Mouse (Mus musculus): ENCODE results near the gene Olfr1. TPM values are rescaled to one million over a fixed set of nuclear protein-coding genes. Genes with fewer than 3 reads are reported as not detected.

Gene Olfr1
- polyA plus RNA-seq (2015; fragmentation: Nextera tagmentation; extraction: Ambion mirVana), result 0.08 TPM in 1 of 2 replicates, not detected in the other

DNA sequence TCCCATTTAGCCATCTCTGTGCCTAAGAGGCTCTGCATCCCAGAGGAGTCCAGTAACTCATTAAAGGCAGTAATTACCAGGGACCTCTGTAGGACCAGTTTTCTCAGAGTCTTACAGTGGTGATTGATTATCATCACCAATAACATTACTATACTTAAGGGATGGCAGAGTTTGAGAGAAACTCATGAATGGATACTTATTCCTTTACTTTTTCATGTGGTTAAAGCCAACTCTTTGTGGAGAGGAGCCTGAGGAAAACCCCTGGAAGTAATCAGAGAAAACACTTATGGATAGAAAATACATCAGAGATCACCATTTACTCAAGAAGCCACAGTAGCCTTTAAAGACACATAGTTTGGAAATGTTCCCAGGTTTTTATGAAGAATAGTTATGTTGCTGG is at the start of gene Olfr1:
Gene Olfr1 (minus strand): TSS at position 101 of the 400 bp plus-strand sequence.
- no peaks in the 10 kb centered on the region for H3K36me3 ChIP-seq
- H3K9ac ChIP-seq, result no peak within 1 kb of the TSS
- no peak for ATAC-seq (ENCODE audit: insufficient number of reproducible peaks, low FRiP score, low TSS enrichment, low read depth)
- no peak within 1 kb of the TSS for H3K27ac ChIP-seq (replicated peaks)
- no peaks in the 10 kb centered on the region for H3K4me1 ChIP-seq
- no peaks in the 10 kb centered on the region for H3K27me3 ChIP-seq
- H3K9me3 ChIP-seq (replicated peaks), result no peaks in the 10 kb centered on the region
- no peak within 1 kb of the TSS for H3K4me3 ChIP-seq (replicated peaks)
- H3K4me2 ChIP-seq (replicated peaks), result no peak within 1 kb of the TSS

DNA sequence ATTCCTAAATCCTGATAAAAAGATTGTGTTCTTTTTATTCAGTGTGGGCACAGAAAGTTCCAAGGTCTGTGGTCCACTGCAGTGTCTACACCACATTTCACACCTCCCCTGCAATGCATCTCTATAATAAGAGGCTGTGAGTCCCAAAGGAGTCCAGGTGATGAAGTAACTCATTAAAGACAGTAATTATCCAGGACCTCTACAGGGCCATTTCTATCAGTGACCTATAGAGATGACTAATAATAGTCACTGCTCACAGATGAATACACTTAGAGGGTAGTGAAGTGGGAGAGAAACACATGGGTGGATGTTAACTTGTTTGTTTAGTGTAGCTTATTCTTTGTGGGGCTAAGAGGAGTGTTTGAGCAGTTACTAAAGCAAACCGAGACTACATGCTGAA is 29.0 kb upstream of the Olfr1 start, which contains the start of gene Olfr378:
Gene Olfr378 (minus strand): TSS at position 101 of the 400 bp plus-strand sequence.
- Histone ChIP-seq H3K9me3 (replicated peaks) (no peaks in the 10 kb centered on the region; the same call in 1 of the 2 replicates), H3K9ac (no peak within 1 kb of the TSS), H3K36me3 (no peaks in the 10 kb centered on the region), H3K27ac (replicated peaks) (no peak within 1 kb of the TSS), H3K4me2 (replicated peaks) (no peak within 1 kb of the TSS), H3K4me1 (no peaks in the 10 kb centered on the region), H3K27me3 (no peaks in the 10 kb centered on the region), H3K4me3 (replicated peaks) (no peak within 1 kb of the TSS)
- 83% methylated on average over 1 of the region's 1 CpGs for WGBS
- no peak for ATAC-seq (ENCODE audit: insufficient number of reproducible peaks, low FRiP score, low TSS enrichment, low read depth)

DNA sequence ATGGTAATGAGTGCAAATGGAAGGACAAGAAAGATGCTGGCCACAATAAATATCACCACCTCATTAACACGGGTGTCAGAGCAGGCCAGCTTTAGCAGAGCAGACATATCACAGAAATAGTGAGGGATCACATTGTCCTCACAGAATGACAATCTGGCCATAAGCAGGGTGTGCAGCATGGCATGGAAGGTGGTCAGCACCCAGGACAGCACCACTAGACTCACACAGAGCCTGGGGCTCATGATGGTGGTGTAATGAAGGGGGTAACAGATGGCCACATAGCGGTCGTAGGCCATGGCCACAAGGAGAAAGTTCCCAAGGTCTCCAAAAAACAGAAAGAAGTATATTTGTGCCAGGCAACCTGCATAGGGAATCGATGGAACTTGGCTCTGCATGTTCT is 4.0 kb downstream of the Olfr1 start:
- Histone ChIP-seq H3K27me3 (no peaks in the 10 kb centered on the region), H3K9ac (no peak overlapping the region), H3K36me3 (no peaks in the 10 kb centered on the region), H3K9me3 (replicated peaks) (no peaks in the 10 kb centered on the region), H3K4me1 (no peaks in the 10 kb centered on the region), H3K4me3 (replicated peaks) (no peak overlapping the region), H3K4me2 (replicated peaks) (no peak overlapping the region), H3K27ac (replicated peaks) (no peak overlapping the region)
- 62% methylated on average over 4 of the region's 4 CpGs for WGBS
- no peak for ATAC-seq (ENCODE audit: insufficient number of reproducible peaks, low FRiP score, low TSS enrichment, low read depth)

DNA sequence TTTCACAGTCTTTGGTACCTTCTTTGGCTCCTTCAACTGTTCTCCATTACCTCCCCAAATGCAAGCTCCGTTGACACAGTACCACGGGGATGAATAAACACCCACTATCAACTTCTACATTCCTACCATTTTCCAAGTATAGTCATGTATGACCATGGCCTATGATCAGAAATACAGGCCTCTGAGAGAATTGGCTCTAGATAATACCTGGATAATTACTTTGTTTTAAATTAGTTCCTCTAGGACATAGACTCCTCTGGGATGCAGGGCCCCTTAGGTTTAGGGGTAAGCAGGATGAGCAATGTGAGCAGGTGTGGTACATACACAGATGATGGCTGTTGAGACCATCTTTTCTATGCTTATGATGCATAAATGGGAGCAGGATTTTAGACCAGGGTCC is 28.5 kb downstream of the Olfr1 start, which contains the start of gene Olfr376:
Gene Olfr376 (plus strand): TSS at position 301 of the 400 bp plus-strand sequence.
- Histone ChIP-seq H3K27me3 (no peaks in the 10 kb centered on the region), H3K36me3 (no peaks in the 10 kb centered on the region), H3K9ac (no peak within 1 kb of the TSS), H3K4me3 (replicated peaks) (no peak within 1 kb of the TSS), H3K27ac (replicated peaks) (no peak within 1 kb of the TSS), H3K4me2 (replicated peaks) (no peak within 1 kb of the TSS), H3K4me1 (no peaks in the 10 kb centered on the region), H3K9me3 (replicated peaks) (no peaks in the 10 kb centered on the region)
- WGBS, result 90% methylated on average over 2 of the region's 2 CpGs
- no peak for ATAC-seq (ENCODE audit: insufficient number of reproducible peaks, low FRiP score, low TSS enrichment, low read depth)

DNA sequence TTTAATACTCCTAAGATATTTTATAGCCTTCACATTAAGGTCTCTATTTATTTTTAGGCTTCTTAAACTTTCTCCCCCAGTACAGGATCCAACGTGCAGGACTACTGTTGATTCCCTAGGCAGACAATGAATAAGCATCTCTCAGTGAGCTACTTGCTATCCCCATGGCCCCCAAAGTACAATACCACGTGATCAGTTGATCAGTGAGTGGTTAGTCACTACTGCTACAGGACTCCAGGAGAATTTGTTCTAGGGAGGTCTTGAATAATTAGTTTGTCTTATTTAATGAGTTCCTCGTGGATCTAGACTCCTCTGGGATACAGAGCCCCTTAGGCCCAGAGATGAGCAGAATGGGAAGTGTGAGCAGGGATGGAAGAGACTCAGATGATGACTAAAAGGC is 48.9 kb downstream of the Olfr1 start, which contains the start of gene Olfr20:
Gene Olfr20 (plus strand): TSS at position 301 of the 400 bp plus-strand sequence.
- H3K4me2 ChIP-seq (replicated peaks), result no peak within 1 kb of the TSS
- 42% methylated on average over 3 of the region's 3 CpGs for WGBS
- H3K36me3 ChIP-seq, result no peaks in the 10 kb centered on the region
- no peak within 1 kb of the TSS for H3K4me3 ChIP-seq (replicated peaks)
- no peak for ATAC-seq (ENCODE audit: insufficient number of reproducible peaks, low FRiP score, low TSS enrichment, low read depth)
- no peaks in the 10 kb centered on the region for H3K4me1 ChIP-seq
- no peak within 1 kb of the TSS for H3K27ac ChIP-seq (replicated peaks)
- H3K9me3 ChIP-seq (replicated peaks), result no peaks in the 10 kb centered on the region
- no peak within 1 kb of the TSS for H3K9ac ChIP-seq
- no peaks in the 10 kb centered on the region for H3K27me3 ChIP-seq

Other genes with a start within 250 kb of the Olfr1 start
- gene P2rx5, start 239.2 kb downstream of the Olfr1 start, polyA plus RNA-seq (2015; fragmentation: Nextera tagmentation; extraction: Ambion mirVana), result 0.98 and 1.0 TPM in 2 replicates
- gene Emc6, start 222.6 kb downstream of the Olfr1 start, polyA plus RNA-seq (2015; fragmentation: Nextera tagmentation; extraction: Ambion mirVana), result 91.9 and 100 TPM in 2 replicates
- gene Tax1bp3, start 222.5 kb downstream of the Olfr1 start, polyA plus RNA-seq (2015; fragmentation: Nextera tagmentation; extraction: Ambion mirVana), result 210 and 221 TPM in 2 replicates
- gene Ctns, start 200.6 kb downstream of the Olfr1 start, polyA plus RNA-seq (2015; fragmentation: Nextera tagmentation; extraction: Ambion mirVana), result 23.0 and 25.5 TPM in 2 replicates
- 2.7 and 2.9 TPM in 2 replicates for gene Shpk, start 200.2 kb downstream of the Olfr1 start, polyA plus RNA-seq (2015; fragmentation: Nextera tagmentation; extraction: Ambion mirVana)
- 0.24 and 0.34 TPM in 2 replicates for gene Trpv1, start 165.3 kb downstream of the Olfr1 start, polyA plus RNA-seq (2015; fragmentation: Nextera tagmentation; extraction: Ambion mirVana)
- 0.84 and 0.87 TPM in 2 replicates for gene Trpv3, start 132.2 kb downstream of the Olfr1 start, polyA plus RNA-seq (2015; fragmentation: Nextera tagmentation; extraction: Ambion mirVana)
- 2.0 and 2.4 TPM in 2 replicates for gene Aspa, start 70.0 kb downstream of the Olfr1 start, polyA plus RNA-seq (2015; fragmentation: Nextera tagmentation; extraction: Ambion mirVana)
- not detected in 2 replicates for gene Gm49340, start 69.9 kb downstream of the Olfr1 start, polyA plus RNA-seq (2015; fragmentation: Nextera tagmentation; extraction: Ambion mirVana)
- gene Spata22, start 69.9 kb downstream of the Olfr1 start, polyA plus RNA-seq (2015; fragmentation: Nextera tagmentation; extraction: Ambion mirVana), result not detected in 2 replicates
- gene Olfr20, start 48.8 kb downstream of the Olfr1 start, polyA plus RNA-seq (2015; fragmentation: Nextera tagmentation; extraction: Ambion mirVana), result not detected in 2 replicates
- gene Olfr376, start 28.4 kb downstream of the Olfr1 start, polyA plus RNA-seq (2015; fragmentation: Nextera tagmentation; extraction: Ambion mirVana), result 0.13 and 0.17 TPM in 2 replicates
- not detected in 2 replicates for gene Olfr378, start 28.9 kb upstream of the Olfr1 start, polyA plus RNA-seq (2015; fragmentation: Nextera tagmentation; extraction: Ambion mirVana)
- gene Olfr380, start 57.9 kb upstream of the Olfr1 start, polyA plus RNA-seq (2015; fragmentation: Nextera tagmentation; extraction: Ambion mirVana), result 0.17 TPM in 1 of 2 replicates, not detected in the other
- gene Olfr381, start 92.0 kb upstream of the Olfr1 start, polyA plus RNA-seq (2015; fragmentation: Nextera tagmentation; extraction: Ambion mirVana), result not detected in 2 replicates
- not detected in 2 replicates for gene Olfr382, start 117.6 kb upstream of the Olfr1 start, polyA plus RNA-seq (2015; fragmentation: Nextera tagmentation; extraction: Ambion mirVana)
- gene Olfr385, start 193.4 kb upstream of the Olfr1 start, polyA plus RNA-seq (2015; fragmentation: Nextera tagmentation; extraction: Ambion mirVana), result 0.24 TPM in 1 of 2 replicates, not detected in the other
- not detected in 2 replicates for gene Olfr384, start 199.0 kb upstream of the Olfr1 start, polyA plus RNA-seq (2015; fragmentation: Nextera tagmentation; extraction: Ambion mirVana)

All from embryonic facial prominence, embryonic 15.5 days (tissue).